Mouse (Mus musculus) limb, embryonic 14.5 days (tissue): ENCODE data around the gene Zbtb18. TPM values are rescaled to one million over a fixed set of nuclear protein-coding genes. Genes with fewer than 3 reads are reported as not detected.

Experiments
- ATAC-seq: fragments of 200-750 bp; cut with Nextera tagmentation; 2 replicates; pipeline ENCODE4 v1.8.0; 2017; ENCODE audit warnings: low read depth, moderate number of reproducible peaks, moderate TSS enrichment; ENCODE audit not compliant: low FRiP score
- DNase-seq: peaks from one replicate; pipeline ENCODE4 v3.0.0-alpha.2; 2015; ENCODE audit warnings: low spot score
- H3K27ac ChIP-seq: fragments of 300-500 bp; sonication (generic); replicated peaks from 2 replicates; pipeline ENCODE4 v1.5.1; 2014; ENCODE audit warnings: low read depth, mild to moderate bottlenecking, low read length, moderate library complexity, mixed read lengths
- H3K27me3 ChIP-seq: fragments of 300-500 bp; sonication (generic); 2 replicates; pipeline ENCODE4 v1.6.1; 2014; ENCODE audit warnings: low read length, mixed read lengths; ENCODE audit not compliant: control insufficient read depth, insufficient read depth
- H3K36me3 ChIP-seq: fragments of 300-500 bp; sonication (generic); 2 replicates; pipeline ENCODE4 v1.6.1; 2014; ENCODE audit warnings: mild to moderate bottlenecking, low read length, moderate library complexity, mixed read lengths; ENCODE audit not compliant: control insufficient read depth, insufficient read depth
- H3K4me1 ChIP-seq: fragments of 300-500 bp; sonication (generic); 2 replicates; pipeline ENCODE4 v1.6.1; 2014; ENCODE audit warnings: antibody characterized with exemption, low read length, mixed read lengths; ENCODE audit not compliant: control insufficient read depth, insufficient read depth
- H3K4me2 ChIP-seq: fragments of 300-500 bp; sonication (generic); replicated peaks from 2 replicates; pipeline ENCODE4 v1.6.1; 2014; ENCODE audit warnings: low read depth, mild to moderate bottlenecking, low read length, moderate library complexity; ENCODE audit not compliant: severe bottlenecking
- H3K4me3 ChIP-seq: fragments of 300-500 bp; sonication (generic); replicated peaks from 2 replicates; pipeline ENCODE4 v1.5.1; 2014; ENCODE audit warnings: low read length
- H3K9ac ChIP-seq: fragments of 300-500 bp; sonication (generic); 2 replicates; pipeline ENCODE4 v1.6.1; 2014; ENCODE audit warnings: mild to moderate bottlenecking, low read depth, low read length, moderate library complexity; ENCODE audit not compliant: severe bottlenecking
- H3K9me3 ChIP-seq: fragments of 300-500 bp; sonication (generic); 2 replicates; pipeline ENCODE4 v1.6.1; 2016; ENCODE audit warnings: low read length; ENCODE audit not compliant: control insufficient read depth
- POLR2A ChIP-seq: fragments of 200-500 bp; IDR thresholded peaks from 2 replicates; pipeline ENCODE4 v1.8.0; 2012; ENCODE audit warnings: inconsistent platforms, mild to moderate bottlenecking, moderate library complexity, borderline replicate concordance; ENCODE audit not compliant: insufficient read depth, insufficient read length; ENCODE audit errors: extremely low read depth
- WGBS: fragments of 180-500 bp; shearing (Covaris S2); extraction: QIAGEN DNeasy Blood & Tissue Kit; methylation state at CpG from one replicate; pipeline ENCODE4 v1.1.7; 2014; 5-methylcytosine and 5-hydroxymethylcytosine counted together
- polyA plus RNA-seq, 2 experiments: library from polyadenylated mRNA; depleted of rRNA in 1 of 2; stranded (reverse) in 1 of 2; unstranded in 1 of 2; fragments of >200 nt; fragmentation: Nextera tagmentation in 1 of 2; extraction: Ambion mirVana in 1 of 2; gene quantifications; 2 replicates each; pipeline versions ENCODE4 v1.2.1 to v1.2.3; 2012 to 2014

Zbtb18 gene
- polyA plus RNA-seq (2012; rRNA removed) (18.1 and 20.2 TPM in 2 replicates), polyA plus RNA-seq (2014; fragmentation: Nextera tagmentation; extraction: Ambion mirVana) (3.1 and 3.8 TPM in 2 replicates)

- H3K4me2 ChIP-seq: peak within 1 kb of the TSS; percentile 90
- H3K4me3 ChIP-seq: peak within 1 kb of the TSS; percentile 81
- peak; percentile 7 for ATAC-seq
- peak within 1 kb of the TSS; percentile 88 for H3K9ac ChIP-seq
- H3K27me3 ChIP-seq: no peaks in the 10 kb centered on the region
- peaks cover 27% of the 10 kb centered on the region for H3K4me1 ChIP-seq
- no peak for TF ChIP-seq POLR2A
- WGBS: 3% methylated on average over 13 of the region's 106 CpGs
- peaks cover under 1% of the 10 kb centered on the region; the same call in 1 of the 2 replicates for H3K36me3 ChIP-seq
- peak; percentile 25 for DNase-seq
- H3K27ac ChIP-seq: peak within 1 kb of the TSS; percentile 93
- no peaks in the 10 kb centered on the region for H3K9me3 ChIP-seq
These were observed at the start of gene Zbtb18 for GRCm38 (mm10) chr1:177442196-177442808. Gene Zbtb18 (plus strand): TSS chr1:177442351.

GRCm38 (mm10) chr1:177397455-177397854 lies 44.7 kb upstream of the Zbtb18 start:
- ATAC-seq: no peak
- no peak for TF ChIP-seq POLR2A
- H3K27ac ChIP-seq: no peak overlapping the region

GRCm38 (mm10) chr1:177405170-177405569 lies 37.0 kb upstream of the Zbtb18 start:
- TF ChIP-seq POLR2A: no peak
- H3K4me2 ChIP-seq: no peak overlapping the region
- no peak overlapping the region for H3K9ac ChIP-seq
- H3K4me3 ChIP-seq: no peak overlapping the region
- 75% methylated on average over 6 of the region's 6 CpGs for WGBS
- no peaks in the 10 kb centered on the region for H3K36me3 ChIP-seq
- ATAC-seq (no peak), DNase-seq (no peak)
- H3K27me3 ChIP-seq: no peaks in the 10 kb centered on the region
- no peaks in the 10 kb centered on the region for H3K4me1 ChIP-seq
- H3K27ac ChIP-seq: no peak overlapping the region
- H3K9me3 ChIP-seq: no peaks in the 10 kb centered on the region

More at GRCm38 (mm10) chr1:177397455-177397854, 44.7 kb upstream of the Zbtb18 start:
- 75% methylated on average over 1 of the region's 1 CpGs for WGBS
- H3K4me3 ChIP-seq: no peak overlapping the region
- H3K9ac ChIP-seq: no peak overlapping the region
- H3K27me3 ChIP-seq: no peaks in the 10 kb centered on the region
- H3K4me1 ChIP-seq: no peaks in the 10 kb centered on the region
- no peaks in the 10 kb centered on the region for H3K36me3 ChIP-seq
- no peaks in the 10 kb centered on the region for H3K9me3 ChIP-seq
- DNase-seq: no peak
- H3K4me2 ChIP-seq: no peak overlapping the region

GRCm38 (mm10) chr1:177408690-177409089 lies 33.5 kb upstream of the Zbtb18 start:
- H3K27me3 ChIP-seq: no peaks in the 10 kb centered on the region
- TF ChIP-seq POLR2A: no peak
- peak; percentile 44 for DNase-seq
- no peaks in the 10 kb centered on the region for H3K36me3 ChIP-seq
- no peak overlapping the region for H3K4me2 ChIP-seq
- ATAC-seq: no peak
- WGBS: 75% methylated on average over 3 of the region's 3 CpGs
- H3K4me1 ChIP-seq: peaks cover 9% of the 10 kb centered on the region
- H3K4me3 ChIP-seq: no peak overlapping the region
- no peak overlapping the region for H3K27ac ChIP-seq
- H3K9ac ChIP-seq: no peak overlapping the region
- H3K9me3 ChIP-seq: no peaks in the 10 kb centered on the region

GRCm38 (mm10) chr1:177410769-177411348 lies 31.3 kb upstream of the Zbtb18 start:
- no peak for ATAC-seq
- no peak for DNase-seq
- H3K4me3 ChIP-seq: no peak overlapping the region
- H3K4me2 ChIP-seq: no peak overlapping the region
- TF ChIP-seq POLR2A: no peak
- no peaks in the 10 kb centered on the region for H3K27me3 ChIP-seq
- H3K36me3 ChIP-seq: no peaks in the 10 kb centered on the region
- H3K27ac ChIP-seq: no peak overlapping the region
- 66% methylated on average over 7 of the region's 7 CpGs for WGBS
- no peak overlapping the region for H3K9ac ChIP-seq
- H3K9me3 ChIP-seq: no peaks in the 10 kb centered on the region
- H3K4me1 ChIP-seq: peaks cover 12% of the 10 kb centered on the region
